Mouse (Mus musculus) neutrophil, adult 65 days (primary cell): Measurements from ENCODE around the gene Ube2e1. TPM values are rescaled to one million over a fixed set of nuclear protein-coding genes. Genes with fewer than 3 reads are reported as not detected.

ENCODE experiments used
- total RNA-seq: library from RNA; stranded (reverse); gene quantifications from 2 replicates; pipeline ENCODE4 v1.2.4, GENCODE M21; 2023

The Ube2e1 gene
- 36.5 and 41.5 TPM in 2 replicates for total RNA-seq

GRCm38 (mm10) chr14:18331693-18332131 is at the start of gene Ube2e1:
Gene Ube2e1, minus strand, starts transcription at chr14:18331859.

GRCm38 (mm10) chr14:18270529-18271441 is 60.9 kb downstream of the Ube2e1 start, which contains the start of the genes Nkiras1 and Rpl15:
Gene Nkiras1, plus strand, starts transcription at chr14:18271136.
Gene Rpl15, minus strand, starts transcription at chr14:18271391.

GRCm38 (mm10) chr14:18238750-18239731 is 92.6 kb downstream of the Ube2e1 start, which contains the start of gene Nr1d2:
Gene Nr1d2, minus strand, starts transcription at chr14:18239127.

Other genes with a start within 250 kb of the Ube2e1 start
- 14.1 and 20.6 TPM in 2 replicates for gene Nr1d2, start 92.7 kb downstream of the Ube2e1 start, total RNA-seq
- gene Nkiras1, start 60.7 kb downstream of the Ube2e1 start, total RNA-seq = 4.6 and 5.3 TPM in 2 replicates
- 253 and 422 TPM in 2 replicates for gene Rpl15, start 60.5 kb downstream of the Ube2e1 start, total RNA-seq